Mouse (Mus musculus): ENCODE measurements at regions not wholly inside any gene's neighbourhood (a gene's known extent, or its start where the extent isn't known, plus 50 kb on each side); places are given as distances from the start of the nearest gene placed in this dataset.
A peak's percentile ranks its signal among the peaks of the same experiment; 100 is the strongest.

DNA sequence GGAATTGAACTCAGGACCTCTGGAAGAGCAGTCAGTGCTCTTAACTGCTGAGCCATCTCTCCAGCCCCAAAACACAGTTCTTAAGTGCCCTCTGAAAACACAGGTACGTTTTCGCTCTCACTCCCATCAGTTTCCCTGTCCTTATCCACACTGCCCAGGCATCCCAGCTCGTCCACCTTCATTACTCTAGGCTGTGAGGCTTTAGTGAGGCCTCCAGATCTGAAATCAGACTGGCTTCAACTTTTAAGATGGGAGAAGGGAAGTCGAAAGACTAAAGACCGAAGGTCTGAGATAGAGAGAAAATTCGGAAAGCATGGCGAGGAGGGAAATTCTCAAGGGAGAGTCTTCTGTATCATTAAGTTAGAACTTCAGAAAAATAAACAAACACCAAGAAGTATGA lies 54.8 kb upstream of the Tet2 start:
- intact Hi-C loops (cut with DNase I): loop anchor here (1.0 to 10.0 kb wide), 3 partner anchors 54 to 1025 kb away; partner anchors contain the start of gene Tet2
- H3K27ac ChIP-seq: no peak overlapping the region
- no peak for TF ChIP-seq CTCF (IDR thresholded peaks at IDR 0.05)
- DNase-seq (ENCODE audit: extremely low spot score in 1 of 2, low spot score in 2 of 2): no peak
- H3K4me3 ChIP-seq: no peak overlapping the region

DNA sequence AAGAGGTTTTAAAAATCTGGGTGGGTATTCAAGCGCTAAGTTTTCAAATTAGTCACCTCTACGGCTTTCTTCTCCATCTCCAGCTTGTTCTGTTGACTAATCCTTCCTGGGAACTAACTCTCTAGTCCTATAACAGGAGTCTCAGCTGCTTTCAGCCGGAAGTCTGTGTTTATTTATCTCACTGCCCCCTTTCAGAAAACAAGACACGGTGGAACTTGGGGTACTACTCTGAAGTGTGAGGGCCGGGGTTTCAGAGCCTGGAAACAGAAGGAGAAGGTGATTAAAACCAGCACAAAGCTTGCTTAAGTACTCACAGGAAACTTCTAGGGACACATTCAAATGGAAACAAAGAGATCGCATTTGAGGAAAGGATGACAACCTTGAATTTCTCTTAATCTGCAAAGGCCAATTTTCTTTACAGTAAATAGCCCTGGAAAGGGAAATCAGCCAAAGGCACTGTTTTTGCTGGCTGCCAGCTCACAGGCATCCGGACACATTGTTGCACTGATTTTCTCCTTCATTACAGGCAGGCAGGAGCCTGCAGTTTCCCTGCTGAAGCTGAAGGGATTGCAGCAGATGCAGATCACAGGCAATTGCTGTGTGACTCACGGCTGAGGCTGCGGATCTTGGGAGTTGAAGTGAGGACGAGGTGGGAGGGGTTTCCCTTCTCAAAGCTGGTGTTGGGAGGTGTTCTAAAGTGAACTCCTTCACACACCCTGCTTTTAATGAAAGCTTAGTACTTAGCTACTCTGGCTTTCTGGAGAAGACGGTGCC lies 55.7 kb upstream of the Tet2 start:
- no peak; the same call in 1 of the 2 replicates for TF ChIP-seq CTCF (IDR thresholded peaks at IDR 0.05)
- DNase-seq (ENCODE audit: extremely low spot score in 1 of 2, low spot score in 2 of 2): peak; percentile 63 to 70
- Histone ChIP-seq H3K27ac (0 out of 2 replicates have a peak overlapping the region, but pooled peaks have one; percentile 3), H3K4me3 (no peak overlapping the region)
- intact Hi-C loops (cut with DNase I): loop anchor here (1.0 to 5.0 kb wide), 2 partner anchors 55 to 157 kb away; partner anchors contain the start of gene Tet2

DNA sequence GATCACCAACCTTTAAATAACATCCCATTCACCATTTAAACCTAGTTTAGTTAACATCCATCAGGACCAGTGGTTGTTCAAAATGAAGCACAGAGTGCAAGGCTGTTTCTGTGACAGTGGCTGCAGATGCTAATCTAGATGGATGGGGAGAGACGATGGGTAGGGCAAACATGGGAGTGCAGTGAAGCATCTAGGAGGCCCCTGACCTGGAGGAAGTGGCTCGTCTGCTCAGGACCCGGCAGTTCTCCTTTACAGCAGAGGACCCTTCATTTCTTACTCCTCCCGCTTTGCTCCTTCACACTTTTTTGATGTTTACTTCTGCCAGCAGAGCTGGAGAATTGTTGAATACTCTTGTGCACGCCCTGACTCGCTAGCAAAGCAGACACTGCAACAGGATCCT lies 60.5 kb upstream of the Tet2 start:
- intact Hi-C loops (cut with DNase I): no loop called here
- TF ChIP-seq CTCF (IDR thresholded peaks at IDR 0.05): no peak
- H3K4me3 ChIP-seq: no peak overlapping the region
- DNase-seq (ENCODE audit: extremely low spot score in 1 of 2, low spot score in 2 of 2): no peak
- H3K27ac ChIP-seq: no peak overlapping the region

DNA sequence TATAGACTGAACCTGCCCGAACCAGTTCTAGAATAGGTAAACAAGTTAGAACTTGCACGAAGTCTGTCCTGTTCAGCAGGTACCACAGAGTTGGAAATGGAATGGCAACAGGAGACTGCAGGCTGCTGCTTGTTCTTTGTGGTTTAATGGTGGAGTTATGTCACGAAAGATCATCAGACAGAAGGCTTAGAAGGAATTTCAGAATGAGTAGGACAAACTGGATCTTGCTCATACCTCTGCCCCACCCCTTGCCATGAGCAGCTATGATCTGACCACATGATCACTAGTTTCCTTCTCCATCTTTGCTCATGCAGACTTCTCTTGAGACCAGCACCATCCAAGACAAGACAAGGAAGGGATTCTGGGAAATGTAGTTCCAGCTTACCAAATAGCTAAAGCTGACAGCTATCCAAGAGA lies 63.9 kb upstream of the Tet2 start:
- TF ChIP-seq CTCF (IDR thresholded peaks at IDR 0.05): no peak
- H3K4me3 ChIP-seq: no peak overlapping the region
- H3K27ac ChIP-seq: no peak overlapping the region
- DNase-seq (ENCODE audit: extremely low spot score in 1 of 2, low spot score in 2 of 2): no peak
- intact Hi-C loops (cut with DNase I): no loop called here

DNA sequence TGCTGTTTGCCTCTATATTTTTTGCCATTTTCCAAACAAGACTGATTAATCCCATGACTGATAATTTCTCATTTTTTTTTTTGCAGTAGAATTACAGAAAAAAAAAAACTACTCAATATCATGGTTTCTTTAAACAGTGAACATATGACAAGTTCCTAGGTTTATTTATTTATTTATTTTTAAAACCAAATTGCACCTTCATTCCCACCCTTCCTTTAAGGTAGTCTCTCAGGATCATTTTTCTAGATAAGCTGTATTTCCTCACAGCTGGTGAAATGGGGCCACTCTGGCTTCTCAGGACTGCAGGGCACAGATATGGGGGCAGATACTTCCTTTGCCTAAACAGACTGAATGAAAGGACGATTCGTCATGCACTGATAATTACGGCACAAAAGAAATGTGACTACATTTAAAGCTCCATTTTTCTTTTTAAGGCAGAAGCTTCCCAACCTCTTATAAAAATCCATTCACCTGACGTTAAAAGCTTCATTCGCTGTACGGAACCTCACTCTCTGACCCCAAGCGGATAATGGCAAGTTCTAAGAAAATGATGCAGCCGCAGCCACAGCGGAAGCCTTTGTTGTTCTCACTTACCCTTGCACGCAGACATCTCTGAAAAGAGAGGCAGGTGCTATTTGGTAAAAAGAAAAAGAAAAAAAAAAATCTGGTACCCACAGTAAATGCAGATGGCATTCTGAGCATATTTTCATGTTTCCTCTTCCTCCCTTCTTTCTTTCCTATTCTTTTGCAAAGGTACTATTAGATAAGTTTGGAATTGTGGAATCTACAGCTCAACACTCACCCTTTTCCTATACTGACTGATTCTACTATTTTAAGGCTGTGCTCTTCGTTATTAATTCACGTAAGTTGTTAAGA lies 69.1 kb upstream of the Tet2 start:
- no peak for TF ChIP-seq CTCF (IDR thresholded peaks at IDR 0.05)
- no peak overlapping the region for H3K27ac ChIP-seq
- H3K4me3 ChIP-seq: peak overlapping the region; percentile 33
- intact Hi-C loops (cut with DNase I): no loop called here
- DNase-seq (ENCODE audit: extremely low spot score in 1 of 2, low spot score in 2 of 2): no peak

DNA sequence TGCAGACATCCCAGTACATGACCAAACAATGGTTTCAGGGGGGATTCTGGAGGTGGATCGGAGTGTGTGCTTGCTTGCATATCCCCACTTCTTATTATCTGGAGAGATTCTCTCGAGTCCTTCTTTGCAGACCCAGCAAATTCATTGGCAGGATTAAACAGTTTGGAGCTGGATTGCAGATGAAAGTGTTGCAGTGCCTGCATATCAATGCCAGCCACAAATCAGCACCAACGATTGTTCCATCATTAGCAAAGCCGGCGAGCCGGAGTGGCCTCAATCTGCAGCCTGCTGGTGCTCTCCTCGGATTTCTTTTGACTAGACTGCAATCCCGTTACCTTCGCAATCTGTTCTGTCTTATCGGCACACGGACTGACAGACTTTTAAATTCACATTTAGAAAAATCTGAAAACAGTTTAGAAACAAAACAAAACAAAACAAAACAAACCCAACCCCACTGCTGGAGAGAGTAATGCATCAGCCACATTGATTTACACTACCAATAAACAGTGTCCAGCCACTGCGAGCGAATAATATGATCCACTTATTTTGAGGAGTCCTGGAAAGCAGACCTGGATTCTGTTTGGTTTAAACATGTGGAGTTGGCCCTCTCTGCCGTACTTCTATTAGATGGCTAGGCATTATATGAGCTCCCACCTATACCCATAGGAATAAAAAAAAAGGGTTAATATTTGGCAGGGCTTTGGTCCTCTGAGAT lies 69.9 kb upstream of the Tet2 start:
- DNase-seq (ENCODE audit: extremely low spot score in 1 of 2, low spot score in 2 of 2): peak in 1 of 2 experiments; percentile 15
- no peak overlapping the region for H3K27ac ChIP-seq
- no peak for TF ChIP-seq CTCF (IDR thresholded peaks at IDR 0.05)
- intact Hi-C loops (cut with DNase I): no loop called here
- H3K4me3 ChIP-seq: peak overlapping the region; percentile 33

DNA sequence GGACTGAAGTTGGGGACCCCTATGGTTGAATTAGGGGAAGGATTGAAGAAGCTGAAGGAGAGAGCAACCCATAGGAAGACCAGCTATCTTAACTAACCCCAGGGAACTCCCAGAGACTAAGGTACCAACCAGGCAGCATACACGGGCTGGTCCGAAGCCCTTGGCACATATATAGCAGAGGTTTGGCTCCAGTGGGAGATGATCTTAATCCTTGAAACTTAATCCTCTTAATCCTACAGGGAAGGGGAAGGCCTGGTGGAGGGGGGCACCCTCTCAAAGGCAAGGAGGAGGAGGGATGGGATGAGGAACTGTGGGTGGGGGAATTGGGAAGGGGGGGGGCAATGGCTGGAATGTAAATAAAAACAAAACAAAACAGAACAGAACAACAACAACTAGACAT lies 72.1 kb upstream of the Tet2 start:
- TF ChIP-seq CTCF (IDR thresholded peaks at IDR 0.05): no peak
- intact Hi-C loops (cut with DNase I): no loop called here
- no peak for DNase-seq (ENCODE audit: extremely low spot score in 1 of 2, low spot score in 2 of 2)
- Histone ChIP-seq H3K27ac (no peak overlapping the region), H3K4me3 (no peak overlapping the region)

DNA sequence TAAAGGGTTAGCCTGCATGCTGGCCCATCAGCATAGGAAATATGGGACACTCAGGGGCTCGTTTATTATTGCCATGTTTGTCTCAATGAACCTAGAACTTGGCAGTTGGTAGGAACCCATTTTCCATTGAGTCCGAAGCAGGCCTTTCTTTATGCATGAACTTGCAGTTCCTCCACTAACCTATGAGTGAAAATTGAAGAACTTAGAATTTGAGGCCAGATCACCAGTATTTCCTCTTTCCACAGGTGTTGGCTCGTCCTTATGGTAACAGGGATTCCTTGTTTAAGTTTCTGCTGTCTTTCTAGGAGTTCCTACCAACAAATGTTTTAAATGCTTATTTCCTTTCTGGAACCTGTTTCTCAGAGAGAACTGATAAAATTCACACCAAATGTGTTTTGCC lies 73.6 kb upstream of the Tet2 start:
- no peak for TF ChIP-seq CTCF (IDR thresholded peaks at IDR 0.05)
- Histone ChIP-seq H3K27ac (no peak overlapping the region), H3K4me3 (no peak overlapping the region)
- intact Hi-C loops (cut with DNase I): no loop called here
- no peak for DNase-seq (ENCODE audit: extremely low spot score in 1 of 2, low spot score in 2 of 2)

DNA sequence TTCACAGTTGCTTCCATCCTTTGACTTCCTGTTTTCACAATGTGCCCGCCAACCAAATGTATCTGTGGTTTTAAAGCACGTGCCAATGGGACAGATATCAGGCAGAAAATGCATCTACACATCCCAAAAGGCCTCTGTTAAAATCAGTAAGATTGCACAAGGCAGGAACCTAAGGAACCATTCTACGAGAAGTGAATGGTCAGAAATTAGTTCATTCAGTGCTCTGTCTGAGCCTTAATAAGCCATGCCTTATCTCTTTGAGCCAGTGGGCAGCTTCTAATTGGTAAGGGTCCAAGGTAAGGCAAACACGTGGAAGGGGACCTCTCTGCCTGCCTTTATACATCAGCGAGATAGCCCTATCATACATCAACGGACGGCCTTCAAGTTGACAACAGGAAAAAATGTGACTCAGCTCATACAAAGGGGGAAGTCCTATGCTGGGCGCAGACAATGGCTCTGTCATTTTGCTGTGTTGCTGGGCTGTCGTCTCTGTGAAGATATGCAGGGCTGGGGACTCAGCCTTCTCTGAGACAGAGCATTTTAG lies 78.3 kb upstream of the Tet2 start:
- TF ChIP-seq CTCF (IDR thresholded peaks at IDR 0.05): no peak
- no peak overlapping the region for H3K27ac ChIP-seq
- intact Hi-C loops (cut with DNase I): no loop called here
- H3K4me3 ChIP-seq: no peak overlapping the region
- no peak for DNase-seq (ENCODE audit: extremely low spot score in 1 of 2, low spot score in 2 of 2)

DNA sequence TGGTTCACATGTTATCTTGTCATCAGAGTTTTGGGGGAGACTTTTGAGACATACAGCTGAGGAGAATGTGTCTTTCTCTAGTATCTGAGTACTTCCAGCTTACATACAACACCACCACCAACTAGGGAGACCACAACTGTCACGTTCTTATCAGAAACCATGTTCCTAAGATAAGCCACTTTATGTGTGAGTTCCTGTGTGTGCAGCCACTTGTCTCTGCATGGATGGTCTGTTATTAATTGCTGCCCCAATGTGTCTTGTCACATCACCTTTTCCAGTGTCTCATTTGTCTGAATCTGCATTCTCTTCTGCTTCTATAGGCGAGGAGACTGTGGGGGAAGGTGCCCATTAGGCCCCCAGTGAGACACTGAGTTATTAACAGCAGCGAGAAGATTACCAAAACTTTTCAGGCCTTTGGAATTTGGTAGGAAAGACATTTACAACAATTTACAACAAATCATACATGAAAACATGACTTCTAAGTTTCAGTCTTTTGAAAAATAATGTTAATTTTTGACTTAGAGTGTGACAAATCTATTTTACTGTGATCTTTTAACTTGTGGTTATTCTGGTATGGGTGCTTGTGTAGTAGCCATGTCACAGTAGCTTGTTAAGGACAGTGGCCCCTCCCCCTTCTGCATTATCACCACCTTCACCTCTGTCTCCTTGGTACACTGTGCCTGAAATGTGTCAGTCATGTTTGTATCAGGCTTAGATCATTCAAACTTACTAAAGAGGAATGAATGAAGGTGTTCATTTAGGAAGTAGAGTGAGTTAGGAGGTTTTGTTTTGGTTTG lies 79.3 kb upstream of the Tet2 start:
- Histone ChIP-seq H3K4me3 (no peak overlapping the region), H3K27ac (no peak overlapping the region)
- intact Hi-C loops (cut with DNase I): no loop called here
- no peak for TF ChIP-seq CTCF (IDR thresholded peaks at IDR 0.05)
- DNase-seq (ENCODE audit: extremely low spot score in 1 of 2, low spot score in 2 of 2): no peak

DNA sequence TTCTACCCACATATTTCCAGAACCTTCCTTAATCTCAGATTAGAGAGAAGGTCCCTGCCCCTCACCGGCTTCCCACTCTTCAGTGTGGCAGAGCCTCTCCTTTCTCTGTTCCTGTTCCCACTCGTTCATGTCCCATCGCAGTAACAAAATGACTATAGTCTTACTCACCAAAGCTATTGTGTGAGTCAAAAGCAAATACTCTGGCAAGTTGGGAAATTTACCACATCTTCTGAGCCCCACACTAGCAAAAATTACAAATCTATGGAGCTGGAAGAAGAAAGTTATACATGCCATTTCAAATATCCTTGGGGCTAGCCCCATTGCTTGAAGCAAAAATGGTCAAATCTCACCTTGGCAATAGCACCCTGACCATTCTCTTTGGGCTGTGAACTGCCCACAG lies 80.1 kb upstream of the Tet2 start:
- no peak overlapping the region for H3K4me3 ChIP-seq
- intact Hi-C loops (cut with DNase I): loop anchor here (5.0 kb wide), 1 partner anchor 83 kb away; no protein-coding TSS in a partner anchor
- no peak for DNase-seq (ENCODE audit: extremely low spot score in 1 of 2, low spot score in 2 of 2)

More for the DNA sequence above, 80.1 kb upstream of the Tet2 start:
- no peak overlapping the region for H3K27ac ChIP-seq
- TF ChIP-seq CTCF (IDR thresholded peaks at IDR 0.05): no peak
